Mouse (Mus musculus): Measurements from ENCODE around the gene Ptgr2. TPM values are rescaled to one million over a fixed set of nuclear protein-coding genes. Genes with fewer than 3 reads are reported as not detected.
"Not testable (repeated sequence)": the region's sequence is repeated elsewhere in the genome, so short reads cannot be mapped to it uniquely, and the experiment has no call there.

The Ptgr2 gene
- polyA plus RNA-seq, 1 experiment from 2014 or later, result 19.9 TPM

- H3K36me3 ChIP-seq, result 0 out of 2 replicates have a peak, but pooled peaks cover 4% of the 10 kb centered on the region
- H3K27ac ChIP-seq (replicated peaks), result peak within 1 kb of the TSS; percentile 95
- H3K4me3 ChIP-seq, result peak within 1 kb of the TSS; percentile 99
- no peaks in the 10 kb centered on the region for H3K9me3 ChIP-seq (replicated peaks)
- peaks cover 30% of the 10 kb centered on the region for H3K4me1 ChIP-seq
- H3K27me3 ChIP-seq (ENCODE audit: low read depth, poor library complexity, severe bottlenecking), result no peaks in the 10 kb centered on the region
- under 1% methylated on average over 77 of the region's 77 CpGs for WGBS
- DNase-seq (ENCODE audit: low spot score), result peak; percentile 91
These were observed 31.9 kb downstream of the Ptgr2 start, which contains the start of gene Zfp410 for GRCm38 (mm10) chr12:84316721-84317621. Gene Zfp410, plus strand, starts transcription at chr12:84316852.

- Histone ChIP-seq H3K4me1 (no peaks in the 10 kb centered on the region), H3K27ac (replicated peaks) (no peak overlapping the region), H3K4me3 (no peak overlapping the region), H3K9me3 (replicated peaks) (no peaks in the 10 kb centered on the region), H3K27me3 (ENCODE audit: low read depth, poor library complexity, severe bottlenecking) (no peaks in the 10 kb centered on the region), H3K36me3 (peaks cover 86% of the 10 kb centered on the region)
- DNase-seq (ENCODE audit: low spot score), result no peak
- WGBS, result 94% methylated on average over 4 of the region's 4 CpGs
These were observed 42.1 kb downstream of the Ptgr2 start for GRCm38 (mm10) chr12:84327111-84327512.

- H3K4me1 ChIP-seq, result no peaks in the 10 kb centered on the region
- H3K27ac ChIP-seq (replicated peaks), result no peak overlapping the region
- peaks cover 100% of the 10 kb centered on the region for H3K36me3 ChIP-seq
- DNase-seq (ENCODE audit: low spot score), result no peak
- no peaks in the 10 kb centered on the region for H3K9me3 ChIP-seq (replicated peaks)
- no peaks in the 10 kb centered on the region for H3K27me3 ChIP-seq (ENCODE audit: low read depth, poor library complexity, severe bottlenecking)
- no peak overlapping the region for H3K4me3 ChIP-seq
- WGBS, result 94% methylated on average over 11 of the region's 11 CpGs
These were observed 52.1 kb downstream of the Ptgr2 start for GRCm38 (mm10) chr12:84336963-84337625.

GRCm38 (mm10) chr12:84347192-84347591 is 62.2 kb downstream of the Ptgr2 start:
- WGBS, result 39% methylated on average over 2 of the region's 2 CpGs
- DNase-seq (ENCODE audit: low spot score), result peak; percentile 25
- no peak overlapping the region for H3K4me3 ChIP-seq

GRCm38 (mm10) chr12:84358699-84359098 is 73.7 kb downstream of the Ptgr2 start:
- H3K9me3 ChIP-seq (replicated peaks); H3K27ac ChIP-seq (replicated peaks): not testable (repeated sequence)

More at GRCm38 (mm10) chr12:84347192-84347591, 62.2 kb downstream of the Ptgr2 start:
- Histone ChIP-seq H3K27me3 (ENCODE audit: low read depth, poor library complexity, severe bottlenecking) (no peaks in the 10 kb centered on the region), H3K27ac (replicated peaks) (no peak overlapping the region), H3K9me3 (replicated peaks) (no peaks in the 10 kb centered on the region), H3K4me1 (peaks cover 27% of the 10 kb centered on the region), H3K36me3 (peaks cover 78% of the 10 kb centered on the region)

GRCm38 (mm10) chr12:84361555-84362489 is 76.8 kb downstream of the Ptgr2 start, which contains the start of the genes Coq6 and Fam161b:
Gene Coq6, plus strand, starts transcription at chr12:84361657.
Gene Fam161b, minus strand, starts transcription at chr12:84361833.
- no peaks in the 10 kb centered on the region for H3K27me3 ChIP-seq (ENCODE audit: low read depth, poor library complexity, severe bottlenecking)
- peak; percentile 93 for DNase-seq (ENCODE audit: low spot score)
- under 1% methylated on average over 51 of the region's 51 CpGs for WGBS

More at GRCm38 (mm10) chr12:84358699-84359098, 73.7 kb downstream of the Ptgr2 start:
- Histone ChIP-seq H3K36me3 (peaks cover 36% of the 10 kb centered on the region), H3K4me1 (peaks cover 23% of the 10 kb centered on the region)
- DNase-seq (ENCODE audit: low spot score); H3K27me3 ChIP-seq (ENCODE audit: low read depth, poor library complexity, severe bottlenecking); H3K4me3 ChIP-seq: not testable (repeated sequence)
- 88% methylated on average over 2 of the region's 2 CpGs for WGBS

GRCm38 (mm10) chr12:84362872-84363271 is 77.8 kb downstream of the Ptgr2 start:
- WGBS, result 80% methylated on average over 2 of the region's 2 CpGs
- Histone ChIP-seq H3K36me3 (peaks cover 12% of the 10 kb centered on the region), H3K27me3 (ENCODE audit: low read depth, poor library complexity, severe bottlenecking) (no peaks in the 10 kb centered on the region), H3K4me3 (peak overlapping the region; percentile 99), H3K27ac (replicated peaks) (no peak overlapping the region), H3K9me3 (replicated peaks) (no peaks in the 10 kb centered on the region), H3K4me1 (peaks cover 28% of the 10 kb centered on the region)
- DNase-seq (ENCODE audit: low spot score), result no peak

More at GRCm38 (mm10) chr12:84361555-84362489, 76.8 kb downstream of the Ptgr2 start, which contains the start of the genes Coq6 and Fam161b:
- H3K4me1 ChIP-seq, result peaks cover 28% of the 10 kb centered on the region
- peak within 1 kb of the TSS; percentile 88 for H3K27ac ChIP-seq (replicated peaks)
- no peaks in the 10 kb centered on the region for H3K9me3 ChIP-seq (replicated peaks)
- H3K36me3 ChIP-seq, result peaks cover 8% of the 10 kb centered on the region
- H3K4me3 ChIP-seq, result peak within 1 kb of the TSS; percentile 99

GRCm38 (mm10) chr12:84364291-84364690 is 79.3 kb downstream of the Ptgr2 start:
- peaks cover 26% of the 10 kb centered on the region for H3K36me3 ChIP-seq
- H3K27ac ChIP-seq (replicated peaks), result no peak overlapping the region
- H3K27me3 ChIP-seq (ENCODE audit: low read depth, poor library complexity, severe bottlenecking), result no peaks in the 10 kb centered on the region
- 87% methylated on average over 9 of the region's 9 CpGs for WGBS
- H3K9me3 ChIP-seq (replicated peaks), result no peaks in the 10 kb centered on the region
- H3K4me1 ChIP-seq, result peaks cover 28% of the 10 kb centered on the region
- no peak for DNase-seq (ENCODE audit: low spot score)
- no peak overlapping the region for H3K4me3 ChIP-seq

- Histone ChIP-seq H3K36me3 (peaks cover 35% of the 10 kb centered on the region), H3K9me3 (replicated peaks) (no peaks in the 10 kb centered on the region), H3K27ac (replicated peaks) (no peak overlapping the region), H3K4me1 (peaks cover 28% of the 10 kb centered on the region), H3K27me3 (ENCODE audit: low read depth, poor library complexity, severe bottlenecking) (no peaks in the 10 kb centered on the region), H3K4me3 (no peak overlapping the region)
- no peak for DNase-seq (ENCODE audit: low spot score)
- WGBS, result 97% methylated on average over 6 of the region's 6 CpGs
These were observed 80.1 kb downstream of the Ptgr2 start for GRCm38 (mm10) chr12:84365137-84365536.
